Mouse (Mus musculus) neural tube, embryonic 14.5 days (tissue): ENCODE results near the gene Bclaf3. TPM values are rescaled to one million over a fixed set of nuclear protein-coding genes. Genes with fewer than 3 reads are reported as not detected.
"Not testable (repeated sequence)": the region's sequence is repeated elsewhere in the genome, so short reads cannot be mapped to it uniquely, and the experiment has no call there.

Experiments
- ATAC-seq: fragments of 200-750 bp; cut with Nextera tagmentation; 2 replicates; pipeline ENCODE4 v1.8.0; 2017; ENCODE audit warnings: low read depth, mild to moderate bottlenecking, moderate TSS enrichment, moderate library complexity
- H3K27ac ChIP-seq: fragments of 300-500 bp; sonication (generic); 2 replicates; pipeline ENCODE4 v1.5.1; 2014; ENCODE audit warnings: low read depth, mild to moderate bottlenecking, control low read depth, low read length, moderate library complexity, mixed read lengths
- H3K27me3 ChIP-seq: fragments of 300-500 bp; sonication (generic); 2 replicates; pipeline ENCODE4 v1.6.1; 2014; ENCODE audit warnings: low read length; ENCODE audit not compliant: control insufficient read depth, insufficient read depth
- H3K36me3 ChIP-seq: fragments of 300-500 bp; sonication (generic); 2 replicates; pipeline ENCODE4 v1.6.1; 2014; ENCODE audit warnings: low read length, mixed read lengths; ENCODE audit not compliant: control insufficient read depth, insufficient read depth
- H3K4me1 ChIP-seq: fragments of 300-500 bp; sonication (generic); 2 replicates; pipeline ENCODE4 v1.6.1; 2014; ENCODE audit warnings: low read length; ENCODE audit not compliant: control insufficient read depth, insufficient read depth
- H3K4me2 ChIP-seq: fragments of 300-500 bp; sonication (generic); 2 replicates; pipeline ENCODE4 v1.6.1; 2014; ENCODE audit warnings: mild to moderate bottlenecking, low read depth, low read length, control low read depth
- H3K4me3 ChIP-seq: fragments of 300-500 bp; sonication (generic); 2 replicates; pipeline ENCODE4 v1.5.1; 2014; ENCODE audit warnings: low read depth, low read length, control low read depth, mixed read lengths
- H3K9ac ChIP-seq: fragments of 300-500 bp; sonication (generic); replicated peaks from 2 replicates; pipeline ENCODE4 v1.6.1; 2014; ENCODE audit warnings: low read depth, mild to moderate bottlenecking, control low read depth, low read length, mixed read lengths
- H3K9me3 ChIP-seq: fragments of 300-500 bp; sonication (generic); 2 replicates; pipeline ENCODE4 v1.6.1; 2016; ENCODE audit warnings: low read length; ENCODE audit not compliant: control insufficient read depth
- WGBS: fragments of 180-500 bp; shearing (Covaris S2); extraction: QIAGEN DNeasy Blood & Tissue Kit; methylation state at CpG from one replicate; pipeline ENCODE4 v1.1.7; 2014; 5-methylcytosine and 5-hydroxymethylcytosine counted together
- polyA plus RNA-seq: library from polyadenylated mRNA; unstranded; fragments of >200 nt; fragmentation: Nextera tagmentation; extraction: Ambion mirVana; gene quantifications from 2 replicates; pipeline ENCODE4 v1.2.1, GENCODE M21; 2014

Bclaf3 gene
- polyA plus RNA-seq, 1 experiment from 2014 or later, result 31.1 TPM

GRCm38 (mm10) chrX:159521780-159522179, 4.7 kb upstream of the Bclaf3 start:
- no peak for ATAC-seq
- no peak overlapping the region for H3K4me2 ChIP-seq
- no peak overlapping the region for H3K4me3 ChIP-seq
- no peaks in the 10 kb centered on the region for H3K27me3 ChIP-seq
- no peaks in the 10 kb centered on the region for H3K9me3 ChIP-seq
- H3K27ac ChIP-seq, result no peak overlapping the region
- no peaks in the 10 kb centered on the region for H3K36me3 ChIP-seq
- H3K9ac ChIP-seq, result no peak overlapping the region
- no peaks in the 10 kb centered on the region for H3K4me1 ChIP-seq
- WGBS, result 69% methylated on average over 3 of the region's 3 CpGs

- H3K27ac ChIP-seq, result no peak overlapping the region
- H3K4me3 ChIP-seq, result no peak overlapping the region
- H3K4me2 ChIP-seq, result no peak overlapping the region
- no peak for ATAC-seq
- H3K9me3 ChIP-seq, result no peaks in the 10 kb centered on the region
- 75% methylated on average over 4 of the region's 4 CpGs for WGBS
- H3K36me3 ChIP-seq, result no peaks in the 10 kb centered on the region
- no peak overlapping the region for H3K9ac ChIP-seq
- no peaks in the 10 kb centered on the region for H3K4me1 ChIP-seq
- no peaks in the 10 kb centered on the region for H3K27me3 ChIP-seq
These were observed 3.8 kb upstream of the Bclaf3 start for GRCm38 (mm10) chrX:159522651-159523050.

GRCm38 (mm10) chrX:159532427-159532810, 5.9 kb downstream of the Bclaf3 start:
- peak; percentile 98 for ATAC-seq
- H3K27ac ChIP-seq, result peak overlapping the region; percentile 72
- 8% methylated on average over 25 of the region's 38 CpGs for WGBS
- no peaks in the 10 kb centered on the region for H3K27me3 ChIP-seq
- no peaks in the 10 kb centered on the region for H3K4me1 ChIP-seq
- peak overlapping the region; percentile 41; the same call in 1 of the 2 replicates for H3K4me2 ChIP-seq
- peak overlapping the region; percentile 64 for H3K9ac ChIP-seq
- H3K36me3 ChIP-seq, result no peaks in the 10 kb centered on the region
- peak overlapping the region; percentile 53 for H3K4me3 ChIP-seq
- H3K9me3 ChIP-seq, result no peaks in the 10 kb centered on the region

GRCm38 (mm10) chrX:159532811-159533462, 6.4 kb downstream of the Bclaf3 start:
- Histone ChIP-seq H3K27ac (peak overlapping the region; percentile 72), H3K27me3 (no peaks in the 10 kb centered on the region), H3K4me3 (peak overlapping the region; percentile 53), H3K36me3 (no peaks in the 10 kb centered on the region), H3K9ac (peak overlapping the region; percentile 64), H3K4me1 (no peaks in the 10 kb centered on the region), H3K4me2 (peak overlapping the region; percentile 41), H3K9me3 (no peaks in the 10 kb centered on the region)
- no peak; the same call in 1 of the 2 replicates for ATAC-seq
- 11% methylated on average over 24 of the region's 56 CpGs for WGBS

- Histone ChIP-seq H3K27me3 (no peaks in the 10 kb centered on the region), H3K27ac (no peak overlapping the region), H3K36me3 (no peaks in the 10 kb centered on the region), H3K9ac (no peak overlapping the region), H3K4me1 (no peaks in the 10 kb centered on the region), H3K4me3 (no peak overlapping the region), H3K9me3 (no peaks in the 10 kb centered on the region), H3K4me2 (no peak overlapping the region)
- no peak for ATAC-seq
- 90% methylated on average over 18 of the region's 18 CpGs for WGBS
These were observed 15.4 kb downstream of the Bclaf3 start for GRCm38 (mm10) chrX:159541936-159542335.

GRCm38 (mm10) chrX:159547093-159547492, 20.6 kb downstream of the Bclaf3 start:
- Histone ChIP-seq H3K4me3 (no peak overlapping the region), H3K9ac (no peak overlapping the region), H3K27me3 (no peaks in the 10 kb centered on the region), H3K4me1 (no peaks in the 10 kb centered on the region), H3K36me3 (no peaks in the 10 kb centered on the region), H3K4me2 (no peak overlapping the region), H3K9me3 (no peaks in the 10 kb centered on the region), H3K27ac (no peak overlapping the region)
- ATAC-seq, result no peak
- WGBS, result 92% methylated on average over 5 of the region's 5 CpGs

- not testable (repeated sequence) for ATAC-seq, H3K27ac ChIP-seq, H3K9ac ChIP-seq, H3K9me3 ChIP-seq, H3K4me2 ChIP-seq, H3K4me3 ChIP-seq, H3K27me3 ChIP-seq, H3K36me3 ChIP-seq, H3K4me1 ChIP-seq
- WGBS, result 62% methylated on average over 7 of the region's 7 CpGs
These were observed 58.2 kb downstream of the Bclaf3 start for GRCm38 (mm10) chrX:159584738-159585137.

GRCm38 (mm10) chrX:159591633-159592032, 65.1 kb downstream of the Bclaf3 start:
- H3K36me3 ChIP-seq, result no peaks in the 10 kb centered on the region
- no peak overlapping the region for H3K9ac ChIP-seq
- no peaks in the 10 kb centered on the region for H3K4me1 ChIP-seq
- no peak overlapping the region for H3K4me2 ChIP-seq
- no peaks in the 10 kb centered on the region for H3K9me3 ChIP-seq
- ATAC-seq, result no peak
- WGBS, result 59% methylated on average over 1 of the region's 1 CpGs
- H3K27me3 ChIP-seq, result no peaks in the 10 kb centered on the region
- no peak overlapping the region for H3K4me3 ChIP-seq
- no peak overlapping the region for H3K27ac ChIP-seq

GRCm38 (mm10) chrX:159597502-159597901, 71.0 kb downstream of the Bclaf3 start:
- no peaks in the 10 kb centered on the region for H3K27me3 ChIP-seq
- H3K9ac ChIP-seq, result no peak overlapping the region
- WGBS, result 94% methylated on average over 1 of the region's 1 CpGs
- H3K27ac ChIP-seq, result no peak overlapping the region
- no peaks in the 10 kb centered on the region for H3K36me3 ChIP-seq
- H3K9me3 ChIP-seq, result no peaks in the 10 kb centered on the region
- H3K4me2 ChIP-seq, result no peak overlapping the region
- no peaks in the 10 kb centered on the region for H3K4me1 ChIP-seq
- no peak overlapping the region for H3K4me3 ChIP-seq
- ATAC-seq, result no peak
